Mouse (Mus musculus) thymus, adult 2 months (tissue): ENCODE results near the gene Aco2. TPM values are rescaled to one million over a fixed set of nuclear protein-coding genes. Genes with fewer than 3 reads are reported as not detected.

Experiments used
- DNase-seq: peaks from one replicate; pipeline ENCODE4 v3.0.0; 2021
- H3K27ac ChIP-seq: fragments of 200-500 bp; 2 replicates; pipeline ENCODE4 v1.5.1; 2012; ENCODE audit warnings: low read length, control low read depth; ENCODE audit not compliant: control insufficient read depth, insufficient read depth
- H3K27me3 ChIP-seq: fragments of 200-500 bp; 2 replicates; pipeline ENCODE4 v1.6.1; 2012; ENCODE audit warnings: mild to moderate bottlenecking, low read length, moderate library complexity, mixed read lengths; ENCODE audit not compliant: control insufficient read depth, insufficient read depth
- H3K36me3 ChIP-seq: fragments of 200-500 bp; 2 replicates; pipeline ENCODE4 v1.6.1; 2012; ENCODE audit warnings: mild to moderate bottlenecking, low read length, moderate library complexity; ENCODE audit not compliant: control insufficient read depth, insufficient read depth
- H3K4me1 ChIP-seq: fragments of 200-500 bp; replicated peaks from 2 replicates; pipeline ENCODE4 v1.6.1; 2012; ENCODE audit warnings: low read length; ENCODE audit not compliant: control insufficient read depth, insufficient read depth
- H3K4me3 ChIP-seq: fragments of 200-500 bp; 2 replicates; pipeline ENCODE4 v1.5.1; 2012; ENCODE audit warnings: mild to moderate bottlenecking, low read length, control low read depth, moderate library complexity; ENCODE audit not compliant: control insufficient read depth, insufficient read depth
- CTCF ChIP-seq: fragments of 200-500 bp; IDR thresholded peaks from 2 replicates; pipeline ENCODE4 v1.5.1; 2012; ENCODE audit warnings: mild to moderate bottlenecking, control low read depth, low read length, moderate library complexity, borderline replicate concordance; ENCODE audit not compliant: control insufficient read depth, poor library complexity, insufficient read depth; ENCODE audit errors: extremely low read depth
- POLR2A ChIP-seq: fragments of 200-500 bp; IDR thresholded peaks from 2 replicates; pipeline ENCODE4 v1.6.1; 2012; ENCODE audit warnings: mild to moderate bottlenecking, low read length, control low read depth, moderate library complexity; ENCODE audit not compliant: control insufficient read depth, poor library complexity, insufficient read depth; ENCODE audit errors: extremely low read depth
- WGBS: fragments of 180-500 bp; shearing (Covaris S2); methylation state at CpG from one replicate; pipeline ENCODE4 v1.1.7; 2018; 5-methylcytosine and 5-hydroxymethylcytosine counted together
- polyA plus RNA-seq: library from polyadenylated mRNA; depleted of rRNA; stranded (reverse); fragments of >200 nt; gene quantifications from 2 replicates; pipeline ENCODE4 v1.2.3, GENCODE M21; 2012

Aco2 gene
- polyA plus RNA-seq, 1 experiment, result 377 TPM

DNA sequence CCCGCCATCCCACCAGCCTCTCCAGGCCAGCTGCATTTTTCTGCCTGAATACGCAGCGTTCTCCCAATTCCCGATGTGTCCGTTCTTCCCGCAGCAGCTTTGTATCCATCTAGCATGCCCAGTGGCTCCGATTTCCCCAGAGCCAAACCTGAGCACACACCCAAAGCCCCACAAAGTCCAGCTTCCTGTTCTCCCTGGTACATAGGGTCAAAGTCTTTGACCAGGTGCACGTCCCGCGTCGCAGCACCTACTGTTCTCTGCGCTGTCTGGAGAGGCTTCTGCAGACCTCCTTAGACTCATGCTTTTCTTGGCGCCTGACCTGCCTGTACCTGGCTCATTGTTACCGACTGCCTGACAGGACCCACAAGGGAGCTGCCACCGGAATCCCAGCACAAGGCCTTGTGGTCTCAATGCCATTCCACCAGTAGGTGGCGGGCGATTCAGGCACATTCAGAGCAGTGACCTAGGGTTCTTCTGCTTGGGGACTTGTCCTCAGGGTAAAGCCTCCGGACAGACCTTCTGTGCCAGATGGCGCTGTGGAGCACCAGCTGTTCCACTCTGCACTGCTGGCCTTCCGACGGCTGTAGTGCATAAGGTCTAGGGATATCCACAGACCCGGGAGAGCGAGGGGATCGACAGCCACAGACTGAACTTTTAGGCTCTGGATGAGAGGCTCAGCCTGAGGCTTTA is 40.8 kb upstream of the Aco2 start:
- H3K4me3 ChIP-seq, result no peak overlapping the region
- H3K27me3 ChIP-seq, result no peaks in the 10 kb centered on the region
- 28% methylated on average over 24 of the region's 24 CpGs for WGBS
- no peak overlapping the region for H3K27ac ChIP-seq
- peaks cover 11% of the 10 kb centered on the region for H3K4me1 ChIP-seq
- H3K36me3 ChIP-seq, result no peaks in the 10 kb centered on the region
- TF ChIP-seq POLR2A, result no peak
- peak; percentile 94 for TF ChIP-seq CTCF
- peak; percentile 92 for DNase-seq

DNA sequence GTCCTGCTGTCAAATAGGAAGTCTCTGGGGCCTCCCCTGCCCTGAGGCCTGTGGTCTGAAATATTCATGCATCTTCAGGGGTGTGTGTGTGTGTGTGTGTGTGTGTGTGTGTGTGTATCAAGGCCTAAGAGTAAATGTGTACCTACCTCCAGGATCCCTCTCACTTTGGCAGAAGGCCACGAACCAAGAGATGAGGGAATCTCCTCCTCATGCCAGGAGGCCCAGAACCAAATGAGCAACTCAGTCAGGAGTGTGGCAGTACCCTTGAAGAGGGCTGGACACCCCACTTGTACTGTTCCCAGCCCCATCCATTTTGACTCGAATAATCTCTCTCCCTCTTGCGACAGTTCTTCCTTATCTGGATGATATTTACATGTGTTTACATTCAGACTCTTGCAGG is 39.9 kb upstream of the Aco2 start:
- no peak for DNase-seq
- TF ChIP-seq POLR2A (no peak), CTCF (no peak)
- Histone ChIP-seq H3K27me3 (no peaks in the 10 kb centered on the region), H3K27ac (peak overlapping the region; percentile 38; the same call in 1 of the 2 replicates), H3K4me3 (no peak overlapping the region), H3K4me1 (peaks cover 13% of the 10 kb centered on the region), H3K36me3 (no peaks in the 10 kb centered on the region)
- 39% methylated on average over 3 of the region's 3 CpGs for WGBS

DNA sequence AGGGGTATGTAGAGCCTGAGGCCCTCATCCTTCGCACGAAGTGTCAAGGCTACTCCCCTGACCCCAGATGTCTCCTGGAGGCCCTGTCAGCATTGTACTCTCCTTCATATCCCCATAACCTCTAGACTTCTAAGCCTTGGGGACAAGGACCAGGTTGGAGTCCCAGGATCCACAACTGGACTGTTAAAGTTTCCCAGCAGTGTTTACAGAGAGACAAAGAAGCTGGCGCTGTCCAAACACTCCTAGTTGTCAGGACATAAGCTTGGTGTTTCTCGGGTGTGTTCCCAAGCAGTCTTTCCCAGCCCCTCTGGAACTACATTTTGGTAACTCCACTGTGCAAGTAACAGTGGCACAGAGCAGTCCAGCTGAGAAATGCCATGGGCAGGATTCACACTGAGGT is 38.6 kb upstream of the Aco2 start:
- Histone ChIP-seq H3K27ac (no peak overlapping the region), H3K4me1 (peaks cover 13% of the 10 kb centered on the region), H3K27me3 (no peaks in the 10 kb centered on the region), H3K4me3 (no peak overlapping the region), H3K36me3 (no peaks in the 10 kb centered on the region)
- WGBS, result 95% methylated on average over 4 of the region's 4 CpGs
- TF ChIP-seq POLR2A, result no peak
- no peak for DNase-seq

DNA sequence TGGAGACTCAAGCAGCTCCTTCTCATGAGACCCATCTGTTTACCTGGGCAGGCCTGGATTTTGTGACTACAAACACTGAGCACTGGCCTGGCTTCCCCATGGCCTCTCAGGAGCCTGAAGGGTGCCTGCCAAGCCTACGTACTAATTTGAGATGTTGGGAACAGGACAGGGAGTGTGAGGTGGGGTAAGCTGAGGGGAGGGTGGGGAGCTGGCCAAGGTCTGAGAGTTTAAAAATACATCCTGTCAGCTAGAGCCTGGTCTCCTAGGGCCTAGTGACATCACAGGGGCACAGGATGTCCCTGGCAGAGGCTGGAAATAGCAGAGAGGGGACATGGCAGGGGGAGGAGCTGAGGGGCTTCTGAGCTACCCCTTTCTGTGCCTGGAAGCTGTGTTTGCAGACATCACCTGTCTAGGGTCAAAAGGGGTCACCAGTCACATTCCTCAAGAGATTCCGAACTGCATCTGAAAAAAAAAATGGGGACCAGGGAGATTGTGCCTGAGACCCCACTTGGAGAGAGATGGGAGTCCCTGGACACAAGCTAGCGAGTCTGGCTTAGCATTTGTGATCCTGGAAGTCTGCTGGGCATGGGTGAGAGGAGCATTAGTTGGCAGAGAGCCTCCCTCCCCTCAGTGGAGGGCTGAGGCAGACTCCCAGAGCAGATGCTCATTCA is 37.8 kb upstream of the Aco2 start:
- Histone ChIP-seq H3K36me3 (no peaks in the 10 kb centered on the region), H3K27me3 (no peaks in the 10 kb centered on the region), H3K27ac (no peak overlapping the region), H3K4me3 (no peak overlapping the region), H3K4me1 (peaks cover 13% of the 10 kb centered on the region)
- no peak for DNase-seq
- 96% methylated on average over 3 of the region's 3 CpGs for WGBS
- TF ChIP-seq CTCF (no peak), POLR2A (no peak)

DNA sequence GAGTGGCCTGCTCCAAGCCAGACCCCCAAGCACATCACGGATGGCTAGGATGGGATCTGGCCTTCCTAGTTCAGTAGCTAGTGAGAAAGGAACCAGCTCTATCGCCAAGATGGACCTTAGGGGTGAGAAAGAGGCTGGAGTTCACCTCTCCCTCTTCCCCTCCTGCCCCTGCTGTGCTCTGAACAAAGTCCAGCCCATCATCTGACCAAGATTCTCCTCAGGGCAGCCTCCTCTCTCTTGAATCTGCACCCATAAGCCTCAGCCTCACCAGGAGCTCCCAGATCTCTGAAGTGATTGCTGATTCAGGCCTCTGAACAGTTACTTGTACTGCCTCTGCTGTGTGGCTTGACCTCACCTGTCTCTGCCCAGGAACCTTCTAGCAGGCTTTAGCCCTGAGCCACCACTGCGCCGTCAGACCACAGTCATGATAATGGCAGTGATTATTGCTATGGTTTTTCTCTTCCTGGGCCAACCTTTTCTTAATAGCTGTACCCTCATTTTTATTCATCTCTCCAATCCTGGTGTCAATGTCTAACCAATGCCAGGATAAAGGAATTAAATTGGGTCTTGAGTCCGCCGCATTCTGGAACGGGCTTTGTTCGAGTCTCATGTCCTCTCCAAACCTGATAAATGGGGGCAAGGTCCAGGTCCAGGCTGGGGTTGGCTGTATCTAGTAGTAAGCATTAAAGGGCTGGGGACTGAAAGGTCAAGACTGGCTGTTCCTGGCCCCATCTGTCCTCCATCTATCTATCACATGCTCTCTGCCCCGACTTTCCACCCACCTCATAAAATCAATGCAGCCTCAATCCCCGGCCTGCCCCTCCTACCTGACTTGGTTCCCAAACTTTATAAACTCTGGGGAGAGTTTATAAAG is 36.9 kb upstream of the Aco2 start:
- WGBS, result 86% methylated on average over 10 of the region's 10 CpGs
- Histone ChIP-seq H3K27ac (no peak overlapping the region), H3K36me3 (no peaks in the 10 kb centered on the region), H3K27me3 (no peaks in the 10 kb centered on the region), H3K4me1 (peaks cover 13% of the 10 kb centered on the region), H3K4me3 (no peak overlapping the region)
- DNase-seq, result no peak
- no peak for TF ChIP-seq POLR2A
- no peak for TF ChIP-seq CTCF

DNA sequence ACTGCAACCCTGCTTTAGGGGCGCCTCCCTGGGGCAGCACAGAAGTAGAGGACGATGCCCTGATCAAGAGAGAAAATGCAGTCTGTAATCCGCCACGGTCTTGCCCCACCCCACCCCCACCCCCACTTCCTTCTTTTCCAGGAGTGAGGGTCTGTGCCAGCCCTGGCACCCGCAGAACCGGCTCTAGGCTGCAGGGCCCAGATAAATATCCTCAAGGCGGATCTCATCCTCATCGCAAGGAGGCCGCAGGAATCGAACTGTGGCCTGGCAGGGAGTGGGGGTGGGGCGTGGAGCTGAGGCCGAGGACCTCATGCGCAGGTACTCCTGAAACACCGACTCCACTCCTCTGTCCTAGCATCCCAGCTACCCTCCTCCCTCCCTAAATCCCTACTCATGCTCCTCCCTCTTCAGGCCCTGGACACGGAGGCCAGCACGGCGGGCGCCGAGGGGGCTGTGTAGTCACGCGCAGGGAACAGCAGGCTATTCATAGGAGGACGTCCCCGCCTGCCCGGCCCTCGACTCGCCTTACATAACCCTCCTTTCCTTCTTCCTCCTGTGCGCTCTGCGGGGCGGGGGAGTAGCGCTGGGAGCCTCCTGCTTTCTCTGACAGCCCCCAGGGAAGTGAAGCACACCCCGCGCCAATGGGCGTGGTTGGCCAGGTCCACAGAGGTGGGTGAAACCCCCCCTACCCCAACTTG is 35.8 kb upstream of the Aco2 start:
- DNase-seq, result no peak
- Histone ChIP-seq H3K4me3 (peak overlapping the region; percentile 21), H3K4me1 (peaks cover 13% of the 10 kb centered on the region), H3K36me3 (no peaks in the 10 kb centered on the region), H3K27ac (no peak overlapping the region), H3K27me3 (no peaks in the 10 kb centered on the region)
- 6% methylated on average over 33 of the region's 33 CpGs for WGBS
- TF ChIP-seq CTCF (no peak), POLR2A (no peak)
